Mouse (Mus musculus) lung, postnatal 0 days (tissue): ENCODE results near the gene Tldc2. TPM values are rescaled to one million over a fixed set of nuclear protein-coding genes. Genes with fewer than 3 reads are reported as not detected.

Source experiments
- ATAC-seq: fragments of 200-750 bp; cut with Nextera tagmentation; 2 replicates; pipeline ENCODE4 v1.8.0; 2017; ENCODE audit warnings: moderate library complexity
- DNase-seq: peaks from one replicate; pipeline ENCODE4 v3.0.0-alpha.2; 2016; ENCODE audit warnings: low spot score
- H3K27ac ChIP-seq: fragments of 300-500 bp; sonication (generic); 2 replicates; pipeline ENCODE4 v1.5.1; 2014; ENCODE audit warnings: antibody characterized with exemption, mild to moderate bottlenecking, low read length, mixed read lengths
- H3K27me3 ChIP-seq: fragments of 300-500 bp; sonication (generic); replicated peaks from 2 replicates; pipeline ENCODE4 v1.6.1; 2014; ENCODE audit warnings: low read length, mixed read lengths; ENCODE audit not compliant: insufficient read depth
- H3K36me3 ChIP-seq: fragments of 300-500 bp; sonication (generic); 2 replicates; pipeline ENCODE4 v1.6.1; 2014; ENCODE audit warnings: low read length, mixed read lengths; ENCODE audit not compliant: insufficient read depth
- H3K4me1 ChIP-seq: fragments of 300-500 bp; sonication (generic); 2 replicates; pipeline ENCODE4 v1.6.1; 2014; ENCODE audit warnings: antibody characterized with exemption, low read depth, low read length, mixed read lengths; ENCODE audit not compliant: insufficient read depth
- H3K4me2 ChIP-seq: fragments of 300-500 bp; sonication (generic); replicated peaks from 2 replicates; pipeline ENCODE4 v1.6.1; 2014; ENCODE audit warnings: low read depth, mild to moderate bottlenecking, low read length, moderate library complexity, mixed read lengths
- H3K4me3 ChIP-seq: fragments of 300-500 bp; sonication (generic); 2 replicates; pipeline ENCODE4 v1.5.1; 2014; ENCODE audit warnings: low read depth, low read length
- H3K9ac ChIP-seq: fragments of 300-500 bp; sonication (generic); replicated peaks from 2 replicates; pipeline ENCODE4 v1.6.1; 2014; ENCODE audit warnings: low read depth, mild to moderate bottlenecking
- H3K9me3 ChIP-seq: fragments of 300-500 bp; sonication (generic); 2 replicates; pipeline ENCODE4 v1.6.1; 2016; ENCODE audit warnings: low read length, mixed read lengths
- CTCF ChIP-seq: IDR thresholded peaks from 2 replicates; pipeline ENCODE4 v1.5.1; 2016; ENCODE audit warnings: antibody characterized with exemption, mild to moderate bottlenecking
- EP300 ChIP-seq: IDR thresholded peaks from 2 replicates; pipeline ENCODE4 v1.6.1; 2016; ENCODE audit warnings: antibody characterized with exemption, mild to moderate bottlenecking, control low read depth
- WGBS: fragments of 180-500 bp; shearing (Covaris S2); extraction: QIAGEN DNeasy Blood & Tissue Kit; methylation state at CpG from one replicate; pipeline ENCODE4 v1.1.7; 2014; 5-methylcytosine and 5-hydroxymethylcytosine counted together
- polyA plus RNA-seq: library from polyadenylated mRNA; unstranded; fragments of >200 nt; fragmentation: Nextera tagmentation; extraction: Ambion mirVana; gene quantifications from 2 replicates; pipeline ENCODE4 v1.2.1, GENCODE M21; 2015

Gene Tldc2
- polyA plus RNA-seq, 1 experiment from 2014 or later, result not detected

DNA sequence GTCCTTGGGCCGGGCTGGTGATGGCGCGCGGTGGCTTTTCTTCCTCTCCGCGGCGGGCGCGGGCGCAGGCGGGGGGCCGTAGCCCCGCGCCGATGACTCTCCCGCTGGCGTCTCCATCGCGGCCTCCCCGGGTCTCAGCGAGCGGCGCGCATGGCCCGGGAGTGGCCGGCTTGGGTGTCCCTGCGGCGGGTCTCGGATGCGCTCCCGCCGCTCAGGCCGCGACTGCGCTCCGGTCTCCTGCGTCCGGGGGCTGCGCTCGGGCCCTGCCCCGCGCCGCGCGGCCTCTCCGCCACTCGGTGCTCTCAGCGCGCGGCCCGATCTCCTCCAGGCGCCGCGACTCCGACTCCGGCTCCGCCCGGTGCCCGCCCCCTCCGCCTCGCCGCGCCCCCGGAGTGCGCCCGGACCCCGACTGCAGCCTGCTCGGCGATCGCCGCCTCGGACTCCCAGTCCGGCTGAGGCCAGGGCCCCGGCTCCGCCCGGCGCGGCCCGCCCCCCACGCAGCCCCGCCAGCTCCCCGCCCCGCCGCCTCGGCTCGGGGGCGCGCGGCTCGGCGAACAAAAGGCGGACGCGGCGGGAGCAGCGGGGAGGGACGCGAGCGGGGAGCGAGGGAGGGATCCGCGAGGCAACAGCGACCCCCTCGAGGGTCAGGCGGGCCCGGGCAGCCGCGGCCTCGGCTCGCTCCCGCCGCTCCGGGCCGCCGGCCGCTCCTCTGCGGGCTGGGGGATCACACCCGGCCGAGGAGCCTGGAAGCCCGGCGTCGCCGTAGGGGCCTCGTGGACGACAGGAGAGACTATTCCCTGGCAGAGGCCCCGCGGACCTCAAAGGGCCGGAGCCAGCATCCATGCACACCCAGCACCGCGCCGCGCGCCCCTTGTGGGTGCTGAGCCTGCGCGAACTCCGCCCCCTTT is 7.8 kb upstream of the Tldc2 start, which contains the start of gene Soga1:
TSS of gene Soga1 (minus strand) at position 462 of the 908 bp plus-strand sequence.
- Histone ChIP-seq H3K9me3 (no peaks in the 10 kb centered on the region), H3K36me3 (no peaks in the 10 kb centered on the region), H3K4me3 (peak within 1 kb of the TSS; percentile 86), H3K27me3 (no peaks in the 10 kb centered on the region), H3K4me1 (peaks cover 26% of the 10 kb centered on the region; the same call in 1 of the 2 replicates), H3K27ac (peak within 1 kb of the TSS; percentile 95), H3K9ac (peak within 1 kb of the TSS; percentile 88), H3K4me2 (peak within 1 kb of the TSS; percentile 83)
- DNase-seq (peak; percentile 93), ATAC-seq (peak; percentile 89)
- peak; percentile 54 for TF ChIP-seq CTCF
- TF ChIP-seq EP300, result no peak
- 1% methylated on average over 49 of the region's 136 CpGs for WGBS

DNA sequence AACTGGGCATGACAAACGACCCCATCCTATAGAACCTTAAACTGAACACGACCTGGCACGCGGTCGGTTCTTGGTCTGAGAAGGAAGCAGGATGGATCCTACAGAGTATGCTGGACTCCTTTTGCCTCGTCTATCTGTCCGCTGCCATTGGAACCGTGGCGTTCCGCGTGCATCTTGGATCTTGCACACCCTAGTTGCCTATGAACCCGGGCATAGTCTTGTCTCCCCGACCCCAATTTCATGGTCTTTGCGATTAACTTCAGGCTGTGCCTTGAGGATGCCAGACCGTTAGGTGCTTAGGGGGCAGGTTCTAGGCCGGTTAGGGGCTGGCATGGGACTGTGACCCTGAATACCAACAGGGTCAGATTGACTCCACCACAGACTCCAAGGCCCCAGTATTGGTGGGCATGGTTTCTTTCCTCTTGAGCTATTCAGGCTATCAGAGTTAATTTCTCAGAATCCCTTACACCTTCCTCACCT is 7.1 kb upstream of the Tldc2 start:
- H3K9me3 ChIP-seq, result no peaks in the 10 kb centered on the region
- WGBS, result 14% methylated on average over 16 of the region's 16 CpGs
- no peak for ATAC-seq
- H3K4me2 ChIP-seq, result peak overlapping the region; percentile 83
- peak overlapping the region; percentile 88; the same call in 1 of the 2 replicates for H3K9ac ChIP-seq
- no peaks in the 10 kb centered on the region for H3K27me3 ChIP-seq
- H3K36me3 ChIP-seq, result no peaks in the 10 kb centered on the region
- no peak for DNase-seq
- H3K4me1 ChIP-seq, result peaks cover 23% of the 10 kb centered on the region; the same call in 1 of the 2 replicates
- H3K27ac ChIP-seq, result peak overlapping the region; percentile 95
- TF ChIP-seq EP300, result no peak
- no peak for TF ChIP-seq CTCF
- peak overlapping the region; percentile 86 for H3K4me3 ChIP-seq

DNA sequence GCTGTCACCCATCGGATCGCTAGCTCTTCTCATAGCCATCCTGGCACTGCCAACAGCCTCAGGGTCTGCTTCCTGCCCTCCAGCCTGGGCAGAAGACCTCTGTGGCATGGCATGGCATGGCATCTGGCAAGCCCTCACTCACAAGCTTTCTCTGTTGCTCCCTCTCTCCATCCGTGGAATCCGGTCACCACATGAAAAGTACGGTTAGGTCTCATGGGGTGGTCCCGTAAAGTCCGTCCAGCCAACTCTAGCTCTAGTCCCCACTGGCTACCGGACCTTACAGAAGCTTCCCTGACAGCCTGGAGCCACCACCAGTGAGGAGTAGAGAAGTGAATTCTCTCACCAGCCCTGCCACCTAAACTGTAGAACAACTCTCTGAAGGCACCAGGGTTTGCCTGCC is 5.5 kb upstream of the Tldc2 start:
- ATAC-seq (no peak), DNase-seq (no peak)
- no peaks in the 10 kb centered on the region for H3K27me3 ChIP-seq
- no peak overlapping the region for H3K27ac ChIP-seq
- no peak overlapping the region for H3K4me2 ChIP-seq
- no peaks in the 10 kb centered on the region for H3K36me3 ChIP-seq
- no peaks in the 10 kb centered on the region for H3K9me3 ChIP-seq
- no peak overlapping the region for H3K9ac ChIP-seq
- no peak overlapping the region for H3K4me3 ChIP-seq
- WGBS, result 93% methylated on average over 8 of the region's 8 CpGs
- H3K4me1 ChIP-seq, result peaks cover 11% of the 10 kb centered on the region; the same call in 1 of the 2 replicates
- no peak for TF ChIP-seq EP300
- TF ChIP-seq CTCF, result no peak

DNA sequence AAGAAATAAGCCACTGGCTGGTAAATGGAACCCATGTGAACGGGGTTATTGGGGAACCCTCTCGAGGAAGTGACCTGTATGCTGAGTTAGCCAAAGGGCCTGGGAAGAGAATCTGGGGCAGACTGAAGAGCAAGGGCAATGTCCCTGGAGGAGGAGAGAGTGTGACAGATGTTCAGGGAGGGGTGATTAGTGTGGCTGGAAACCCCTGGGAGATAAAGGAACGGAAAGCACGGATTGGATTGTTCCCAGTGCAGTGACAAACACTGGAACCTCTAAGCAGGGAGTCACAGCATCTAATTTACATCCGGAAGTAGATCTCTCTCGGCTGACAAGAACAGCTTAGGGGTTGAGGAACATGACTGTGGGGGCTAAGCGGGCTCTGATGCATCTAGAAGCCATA is 4.9 kb upstream of the Tldc2 start:
- no peak for DNase-seq
- peaks cover 5% of the 10 kb centered on the region; the same call in 1 of the 2 replicates for H3K4me1 ChIP-seq
- no peaks in the 10 kb centered on the region for H3K9me3 ChIP-seq
- no peaks in the 10 kb centered on the region for H3K36me3 ChIP-seq
- H3K4me3 ChIP-seq, result no peak overlapping the region
- TF ChIP-seq CTCF (no peak), EP300 (no peak)
- no peak for ATAC-seq
- no peak overlapping the region for H3K4me2 ChIP-seq
- H3K27ac ChIP-seq, result no peak overlapping the region
- 38% methylated on average over 7 of the region's 7 CpGs for WGBS
- no peak overlapping the region for H3K9ac ChIP-seq
- H3K27me3 ChIP-seq, result no peaks in the 10 kb centered on the region

DNA sequence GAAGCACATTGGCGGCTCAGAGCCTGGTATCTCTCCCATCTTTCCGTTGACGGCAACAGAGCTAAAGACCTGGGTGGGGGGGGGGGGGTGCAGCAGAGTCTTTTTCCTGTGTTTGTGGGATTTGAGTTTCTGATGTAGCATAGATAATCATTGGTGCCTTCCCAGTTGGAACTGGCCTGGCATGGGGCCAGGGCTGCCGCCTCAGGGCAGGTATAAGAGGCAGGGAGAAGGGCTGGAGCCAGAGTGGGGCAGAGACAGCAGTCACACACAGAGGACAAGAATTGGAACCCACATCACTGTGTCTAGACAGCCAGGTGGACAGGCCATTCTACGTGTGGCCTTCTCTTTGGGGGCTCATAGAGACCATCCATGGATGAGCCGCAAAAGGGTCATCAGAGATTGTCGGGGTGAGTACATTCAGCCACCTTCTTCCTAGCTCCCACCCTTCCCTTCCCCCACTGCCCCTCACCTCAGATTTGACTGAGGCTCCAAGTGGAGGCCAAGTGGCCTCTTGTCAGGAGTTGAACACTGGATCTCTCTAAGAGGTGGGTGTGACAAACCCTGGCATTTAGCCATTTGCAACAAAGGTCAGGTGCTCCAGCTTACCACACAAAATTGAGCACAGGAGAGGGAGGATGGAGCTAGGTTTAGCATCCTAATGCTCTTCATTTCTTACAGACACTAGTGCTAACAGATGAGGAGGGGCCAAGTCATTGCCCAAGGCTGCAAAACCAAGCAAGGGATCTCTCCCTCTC is 1.8 kb upstream of the Tldc2 start:
- peak; percentile 55 for ATAC-seq

More for the DNA sequence above, 1.8 kb upstream of the Tldc2 start:
- Histone ChIP-seq H3K27me3 (no peaks in the 10 kb centered on the region), H3K4me2 (no peak overlapping the region), H3K36me3 (no peaks in the 10 kb centered on the region), H3K4me1 (no peaks in the 10 kb centered on the region), H3K9me3 (no peaks in the 10 kb centered on the region), H3K9ac (no peak overlapping the region), H3K4me3 (no peak overlapping the region), H3K27ac (no peak overlapping the region)
- TF ChIP-seq CTCF (no peak), EP300 (0 out of 2 replicates have a peak, but pooled peaks have one; percentile 23)
- 66% methylated on average over 7 of the region's 7 CpGs for WGBS
- DNase-seq, result peak; percentile 67
